Mouse (Mus musculus): ENCODE measurements around the gene Ogfrl1.

Gene Ogfrl1

DNA sequence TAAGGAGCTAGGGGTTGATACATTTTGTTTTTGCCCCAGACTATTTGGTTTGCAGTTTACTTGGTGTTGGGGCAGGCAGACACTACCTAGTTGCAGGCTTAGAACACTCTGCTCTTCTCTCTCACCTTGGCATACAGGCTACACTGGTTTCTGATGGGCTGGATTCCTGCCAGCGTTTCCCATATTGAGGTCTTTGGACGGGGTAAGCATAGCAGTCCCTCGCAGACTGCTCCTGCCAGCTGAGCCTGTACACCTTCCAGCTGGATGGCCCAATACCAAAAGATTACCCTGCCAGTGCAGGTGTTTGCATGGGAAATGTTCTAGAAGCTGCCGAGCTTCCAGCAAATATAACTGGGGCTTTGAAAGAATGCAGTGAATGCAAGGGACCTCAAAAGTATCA, 45.8 kb downstream of the Ogfrl1 start:
- DNase-seq (ENCODE audit: low spot score), result no peak

DNA sequence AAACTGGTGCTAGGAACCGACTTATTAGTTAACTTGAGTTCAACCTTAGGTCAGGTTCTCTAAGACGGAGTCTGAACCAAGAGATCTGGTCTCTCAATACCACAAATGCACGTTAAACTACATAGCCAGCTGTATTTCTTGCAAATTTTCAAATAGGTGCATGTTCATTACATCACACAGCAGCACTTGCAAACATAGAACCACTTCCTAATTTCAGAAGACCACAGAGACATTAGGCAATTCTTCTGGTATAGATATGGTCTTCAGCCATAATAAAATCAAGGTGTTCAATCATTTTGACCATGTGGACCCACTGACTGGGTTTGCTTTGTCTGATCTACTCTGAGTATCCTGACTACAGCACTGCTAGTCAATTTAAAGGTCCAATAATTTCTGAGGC, 51.9 kb downstream of the Ogfrl1 start:
- DNase-seq (ENCODE audit: low spot score), result no peak

DNA sequence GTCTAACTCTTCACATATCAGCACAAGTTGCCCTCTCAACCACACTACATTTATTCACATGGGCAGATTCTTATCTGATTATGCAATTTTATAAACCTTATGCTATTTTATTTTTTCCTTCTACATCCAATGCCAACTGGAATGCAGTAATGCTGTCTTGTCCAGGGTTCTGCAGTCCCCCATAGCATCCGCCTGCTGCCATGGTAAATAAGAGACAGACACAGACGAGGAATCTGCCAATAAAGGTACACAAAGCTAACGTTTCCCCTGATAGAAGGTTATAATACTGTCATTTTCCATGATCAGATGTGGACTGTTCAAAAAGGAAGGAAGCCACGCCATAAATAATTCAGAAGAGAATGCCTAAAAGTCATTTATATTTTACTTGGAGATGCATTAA, 54.7 kb downstream of the Ogfrl1 start:
- no peak for DNase-seq (ENCODE audit: low spot score)

DNA sequence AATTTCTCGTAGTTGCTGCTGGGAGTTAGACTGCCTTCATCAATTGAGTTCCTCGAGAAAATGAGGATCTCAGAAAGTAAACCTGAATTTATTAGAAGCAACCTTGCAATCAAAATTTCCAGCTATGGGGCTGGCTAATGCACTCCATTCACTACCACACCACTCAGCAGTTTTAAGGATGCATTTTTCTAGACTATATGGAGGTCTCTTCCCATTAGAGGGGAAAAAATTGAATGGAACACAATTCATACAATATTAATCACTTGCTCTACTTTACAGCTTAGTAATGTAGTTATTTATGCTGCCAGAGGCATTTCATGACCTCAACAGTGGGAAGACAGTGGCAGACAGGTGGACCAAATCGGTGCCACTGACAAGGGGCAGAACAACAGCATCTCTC, 55.3 kb downstream of the Ogfrl1 start:
- no peak for DNase-seq (ENCODE audit: low spot score)

DNA sequence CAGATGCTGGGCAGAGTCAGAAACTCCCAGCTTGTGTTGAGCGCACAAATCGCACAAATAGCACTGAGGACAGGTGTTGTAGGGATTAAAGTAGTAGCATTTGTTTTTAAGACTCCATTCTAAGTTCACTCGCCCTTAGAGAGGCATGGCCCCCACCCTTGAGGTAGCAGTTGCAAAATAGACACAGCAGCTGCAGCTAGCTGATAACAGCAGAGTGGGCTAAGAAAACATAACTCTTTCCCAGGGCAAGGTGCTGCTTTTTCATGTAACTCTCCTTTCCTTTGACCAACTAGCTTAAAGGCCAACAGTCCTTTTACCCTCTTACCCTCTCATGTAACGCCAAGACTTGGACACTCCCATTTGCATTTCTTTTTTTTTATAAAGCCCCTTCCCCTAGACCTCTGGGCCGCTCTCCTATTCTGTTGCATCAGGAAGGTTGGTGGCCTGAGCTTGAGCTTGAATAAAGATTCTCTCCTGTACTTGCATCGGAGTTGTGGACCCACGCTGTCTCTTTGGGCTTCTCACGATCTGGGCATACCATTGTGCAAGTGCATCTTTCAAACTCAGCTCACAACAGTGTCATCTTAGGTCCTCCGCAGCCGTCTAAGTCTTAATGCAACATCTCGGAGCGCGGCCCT, 61.7 kb downstream of the Ogfrl1 start:
- no peak for DNase-seq (ENCODE audit: low spot score)

DNA sequence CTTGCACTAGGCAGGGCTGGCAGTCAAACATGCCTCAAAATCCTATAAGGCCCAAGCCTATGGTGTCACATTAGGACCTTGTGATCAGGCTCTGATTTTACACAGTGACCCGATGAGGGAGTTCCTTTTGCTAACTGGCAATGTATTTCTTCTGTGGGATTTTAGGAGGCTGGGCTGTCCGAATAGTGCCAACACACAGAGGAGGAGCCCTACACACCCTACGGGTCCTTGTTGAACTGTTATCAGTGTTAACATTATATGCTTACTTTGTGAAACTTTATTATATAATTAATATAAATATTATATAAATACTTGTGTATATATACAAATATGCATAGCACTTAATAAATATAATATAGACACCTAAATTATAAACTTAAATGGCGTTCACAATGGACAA, 62.5 kb downstream of the Ogfrl1 start:
- no peak for DNase-seq (ENCODE audit: low spot score)

DNA sequence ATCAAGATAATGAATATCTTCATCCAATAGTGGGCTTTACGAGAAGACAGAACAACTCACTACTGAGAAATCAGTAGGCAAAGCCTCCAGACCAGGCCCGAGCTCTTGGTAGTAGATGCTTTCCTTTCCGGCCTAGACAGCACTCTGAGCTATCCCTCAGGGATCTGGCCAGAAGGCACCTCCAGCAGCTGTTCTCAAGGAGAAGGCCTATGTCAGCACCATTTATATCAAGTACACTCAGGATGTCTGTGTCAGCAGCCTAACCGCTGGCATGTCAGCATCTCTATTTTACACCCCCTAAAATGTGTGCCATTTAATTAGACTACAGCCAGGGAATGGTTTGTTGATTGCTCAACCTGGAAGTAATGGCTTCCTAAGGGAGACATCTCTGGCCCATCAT, 65.4 kb downstream of the Ogfrl1 start:
- DNase-seq (ENCODE audit: low spot score), result no peak

DNA sequence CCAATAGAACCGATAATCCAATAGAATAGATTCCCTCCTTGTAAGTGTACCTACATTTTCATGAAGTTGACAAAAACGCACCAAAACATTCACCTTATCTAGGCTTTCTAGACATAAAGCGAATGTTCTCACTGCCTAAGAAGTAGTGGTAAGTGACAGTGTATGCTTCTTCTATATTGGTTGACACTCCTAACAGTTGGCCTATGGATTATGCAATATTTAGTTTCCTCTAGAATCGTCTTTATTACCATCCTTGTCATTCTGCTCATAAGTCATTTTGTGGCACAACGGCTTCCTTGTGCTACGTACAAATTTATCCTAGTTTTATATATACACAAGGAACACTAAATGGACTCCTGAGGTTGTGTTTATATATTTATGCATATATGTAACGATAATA, 72.4 kb downstream of the Ogfrl1 start:
- no peak for DNase-seq (ENCODE audit: low spot score)

DNA sequence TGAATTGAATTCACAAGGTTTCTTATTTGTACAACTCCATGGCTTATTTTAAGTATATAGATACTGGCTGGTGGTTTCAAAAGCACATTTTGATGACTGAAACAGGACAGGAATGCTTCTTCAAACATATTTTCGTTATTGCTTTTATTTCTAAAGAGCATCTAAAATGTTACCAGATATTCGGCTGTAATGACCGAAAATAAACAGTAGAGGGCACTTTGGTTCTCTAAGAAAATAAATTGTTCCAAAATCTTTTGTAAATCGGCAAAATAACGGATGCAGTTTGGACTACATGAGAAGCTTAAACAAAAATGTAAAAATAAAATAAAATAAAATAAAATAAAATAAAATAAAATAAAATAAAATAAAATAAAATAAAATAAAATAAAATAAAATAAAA, 73.3 kb downstream of the Ogfrl1 start:
- peak; percentile 24 for DNase-seq (ENCODE audit: low spot score)

DNA sequence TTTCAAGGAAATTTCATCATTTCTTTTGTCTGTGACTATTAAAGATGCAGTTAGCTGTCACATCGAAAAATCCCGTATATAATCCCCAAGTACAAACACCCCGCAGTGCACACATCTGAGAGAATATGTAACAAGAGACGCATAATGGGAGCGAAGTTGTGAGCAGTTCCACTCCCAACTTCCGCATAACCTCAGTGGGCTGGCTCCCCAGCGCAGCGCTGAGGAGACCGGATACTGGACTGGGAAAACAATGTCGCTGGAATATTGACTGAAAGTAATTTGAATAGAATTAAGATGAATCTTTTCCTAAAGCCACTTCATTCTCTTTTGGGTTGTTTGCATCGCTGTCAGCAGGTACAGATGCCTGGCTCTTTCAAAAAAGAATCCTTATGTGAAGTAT, 74.3 kb downstream of the Ogfrl1 start:
- peak; percentile 2 for DNase-seq (ENCODE audit: low spot score)

DNA sequence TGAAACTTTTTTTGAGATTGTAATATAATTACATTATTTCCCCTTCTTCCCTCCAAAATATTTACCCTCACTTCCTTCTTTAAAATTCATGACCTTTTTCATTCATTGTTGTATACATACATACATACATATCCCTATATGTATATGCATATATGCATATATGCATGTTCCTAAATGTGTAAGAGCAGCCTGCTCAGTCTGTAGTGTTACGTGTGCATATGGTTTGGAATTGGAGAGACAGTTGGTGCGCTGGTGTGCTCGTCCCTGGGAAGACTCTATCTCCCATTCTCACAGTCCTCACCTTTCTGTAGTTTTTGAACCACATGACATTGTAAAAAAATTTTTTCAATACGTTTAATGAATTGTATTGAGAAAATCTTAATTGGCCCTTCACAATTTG, 75.4 kb downstream of the Ogfrl1 start:
- no peak for DNase-seq (ENCODE audit: low spot score)

DNA sequence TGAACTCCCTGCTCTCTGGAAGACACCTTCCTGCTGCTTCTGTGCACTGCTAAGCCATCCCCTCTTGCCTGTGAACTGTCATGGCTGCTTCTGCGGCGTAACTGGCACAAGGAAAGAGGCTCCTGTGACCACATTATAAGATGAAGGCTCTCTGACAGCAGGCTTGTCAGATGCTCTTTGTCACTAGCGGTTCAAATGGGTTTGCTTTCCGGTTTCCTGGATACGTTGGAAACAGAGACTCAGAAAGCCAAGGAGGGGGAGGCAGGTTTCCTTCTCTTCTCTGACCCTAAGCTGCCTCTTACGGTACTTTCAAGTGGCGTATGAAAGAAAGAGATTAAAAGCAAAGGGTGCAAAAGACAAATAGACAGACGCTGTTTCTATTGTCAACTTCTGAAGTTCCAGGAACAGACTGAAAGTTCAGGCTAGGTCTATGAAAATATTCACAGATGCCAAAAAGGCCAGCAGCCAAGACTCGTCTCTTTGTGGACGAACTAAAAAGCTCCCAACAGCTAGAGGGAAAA, 76.2 kb downstream of the Ogfrl1 start:
- peak; percentile 67 for DNase-seq (ENCODE audit: low spot score)

DNA sequence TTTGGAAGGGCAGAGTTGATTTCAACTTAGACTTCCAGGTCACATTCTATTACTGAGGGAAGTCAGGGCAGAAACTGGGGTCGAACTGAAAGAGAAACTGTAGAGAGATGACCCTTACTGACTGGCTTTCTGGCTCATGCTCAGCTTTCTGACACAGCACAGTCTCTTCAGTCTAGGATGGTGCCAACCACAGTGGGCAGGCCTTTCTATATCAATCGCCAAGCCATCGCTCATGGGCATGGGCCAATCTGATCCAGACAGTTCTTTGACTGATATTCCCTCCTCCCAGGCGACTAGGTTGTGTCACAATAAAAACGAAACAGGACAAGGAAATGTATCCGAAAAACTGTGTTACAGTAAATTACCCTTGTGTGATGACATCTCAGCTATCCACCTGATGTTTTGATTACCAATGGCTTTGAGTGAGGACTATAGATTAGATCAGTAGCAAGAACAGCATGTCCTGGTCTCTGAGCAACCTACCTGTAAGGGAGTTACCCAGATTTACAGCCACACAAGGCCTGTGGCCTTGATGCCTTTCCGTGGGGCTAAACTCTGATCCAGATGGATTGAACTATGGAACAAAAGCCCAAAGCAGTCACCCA, 76.9 kb downstream of the Ogfrl1 start:
- peak; percentile 5 for DNase-seq (ENCODE audit: low spot score)
